Mouse (Mus musculus) neutrophil, adult 5-6 weeks (primary cell): ENCODE results near the gene Zfp653. TPM values are rescaled to one million over a fixed set of nuclear protein-coding genes. Genes with fewer than 3 reads are reported as not detected.

Experiments
- ATAC-seq: fragments of 151-379, 151-347 bp; 2 replicates; pipeline ENCODE4 v1.8.0; 2017; ENCODE audit warnings: mild to moderate bottlenecking, moderate TSS enrichment; ENCODE audit not compliant: insufficient number of reproducible peaks, poor library complexity, low FRiP score, severe bottlenecking; ENCODE audit errors: extremely low read depth
- total RNA-seq: library from RNA; stranded (forward); fragments of 200-1000 nt; gene quantifications from 2 replicates; pipeline ENCODE4 v1.2.3, GENCODE M21; 2017

Zfp653 gene
- total RNA-seq, 1 experiment from 2014 or later = 13.5 TPM

DNA sequence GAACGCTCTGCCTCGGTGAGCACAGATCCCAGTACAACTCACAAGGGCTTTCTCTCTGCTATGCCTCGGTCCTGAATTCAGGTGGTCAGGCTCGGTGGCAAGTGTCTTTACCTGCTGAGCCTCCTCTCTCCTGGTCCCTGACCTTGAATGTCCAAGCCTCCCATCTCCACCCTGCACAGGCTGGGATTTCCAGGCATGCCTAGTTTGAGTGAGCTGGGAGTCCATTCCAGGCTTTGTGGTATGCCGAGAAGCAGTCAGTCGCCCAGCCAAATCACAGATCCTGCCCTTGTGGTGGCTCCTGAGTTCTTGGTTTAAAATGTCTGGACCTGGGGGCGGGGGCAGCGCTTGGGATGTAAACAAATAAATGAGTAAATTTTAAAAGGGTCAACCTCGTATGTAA lies 23.8 kb downstream of the Zfp653 start:
- ATAC-seq = no peak

DNA sequence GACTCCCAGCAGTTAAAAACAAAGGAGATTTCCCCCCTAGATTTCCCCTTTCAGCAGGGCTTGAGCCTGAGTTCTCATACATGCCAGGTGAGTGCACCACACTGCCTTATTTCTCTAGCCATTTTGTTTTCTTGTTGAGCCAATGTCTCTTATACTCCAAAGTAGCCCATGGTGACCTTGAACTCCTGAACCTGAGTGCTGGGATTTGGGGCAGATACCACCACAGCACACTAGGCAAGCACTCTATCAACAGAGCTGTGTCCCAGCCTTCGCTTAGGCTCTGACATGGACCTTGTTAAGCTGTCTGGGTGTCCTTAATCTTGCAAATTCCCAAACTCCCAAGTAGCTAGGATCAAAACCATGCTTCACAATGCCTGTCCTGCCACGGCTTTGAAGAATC lies 29.3 kb downstream of the Zfp653 start:
- ATAC-seq = no peak

DNA sequence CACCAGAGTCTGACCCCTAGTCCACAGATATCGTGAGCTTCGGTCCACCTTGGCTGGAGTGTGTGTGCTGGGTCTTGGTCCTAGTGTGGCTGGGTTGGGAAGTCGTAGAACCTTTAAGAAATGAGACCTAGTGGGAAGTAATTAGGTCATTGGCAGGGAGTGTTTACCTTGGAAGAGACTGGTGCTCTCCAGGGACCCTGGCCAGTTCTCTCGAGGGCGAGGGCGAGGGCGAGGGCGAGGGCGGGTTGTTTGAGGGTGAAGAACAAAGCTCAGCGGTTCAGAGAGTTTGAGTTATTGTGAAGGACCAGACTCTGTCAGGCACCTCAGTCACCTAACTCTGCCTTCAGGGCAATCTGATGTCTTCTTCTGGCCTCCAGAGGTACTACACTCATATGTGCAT lies 33.4 kb downstream of the Zfp653 start:
- no peak for ATAC-seq

DNA sequence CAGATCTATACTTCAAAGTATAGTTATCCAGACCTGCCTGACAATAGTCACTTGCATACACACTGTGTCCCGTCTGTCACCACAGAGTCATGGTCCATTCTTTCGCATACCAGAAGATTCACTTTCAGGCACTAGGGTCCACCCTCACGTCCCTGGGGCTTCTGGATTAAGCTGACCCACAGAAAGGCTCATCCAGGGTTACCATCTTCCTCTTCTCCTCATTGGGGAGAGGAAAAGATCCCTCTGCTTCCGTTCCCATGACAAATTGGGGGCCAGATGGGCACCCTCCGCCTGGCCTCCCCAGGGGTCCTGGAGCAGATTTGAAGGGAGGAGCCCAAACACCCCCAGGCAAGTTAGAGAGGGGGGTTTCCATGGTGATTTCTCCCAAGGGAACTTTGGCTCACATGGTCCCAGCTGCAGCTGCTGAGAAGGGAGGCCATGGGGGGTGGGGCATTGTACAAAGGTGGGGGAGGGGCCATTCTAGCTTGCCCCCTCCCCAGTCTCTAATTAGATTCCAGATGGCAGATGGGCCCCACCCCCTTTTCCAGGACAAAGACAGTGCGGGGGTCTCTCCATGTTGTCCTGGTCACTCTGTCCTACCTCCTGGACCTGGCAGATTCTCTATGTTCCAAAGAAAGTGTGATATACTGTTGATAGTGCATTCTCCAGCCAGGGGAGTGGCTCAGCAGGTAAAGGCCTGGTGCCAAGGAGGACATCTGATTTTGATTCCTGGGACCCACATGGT lies 35.7 kb downstream of the Zfp653 start:
- no peak for ATAC-seq

DNA sequence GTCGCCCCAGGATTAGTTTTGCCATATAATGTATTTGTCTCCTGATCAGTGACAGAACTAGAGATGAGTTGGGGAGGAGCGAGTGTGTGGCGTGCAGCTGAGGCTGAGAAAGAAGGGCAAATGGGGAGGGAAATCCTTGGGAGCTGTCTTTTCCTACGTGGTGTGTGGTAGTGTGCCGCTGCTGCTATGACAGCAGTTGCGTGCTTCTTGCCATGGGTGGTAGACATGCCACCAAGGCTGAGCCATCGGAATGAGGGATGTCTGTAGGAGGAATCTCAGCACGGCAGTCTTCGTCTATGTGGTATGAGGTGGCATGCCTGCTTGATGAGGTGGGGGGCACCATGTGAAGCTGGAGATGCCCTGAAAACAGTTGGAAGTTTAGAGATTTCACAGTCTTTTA lies 40.8 kb downstream of the Zfp653 start:
- no peak for ATAC-seq

DNA sequence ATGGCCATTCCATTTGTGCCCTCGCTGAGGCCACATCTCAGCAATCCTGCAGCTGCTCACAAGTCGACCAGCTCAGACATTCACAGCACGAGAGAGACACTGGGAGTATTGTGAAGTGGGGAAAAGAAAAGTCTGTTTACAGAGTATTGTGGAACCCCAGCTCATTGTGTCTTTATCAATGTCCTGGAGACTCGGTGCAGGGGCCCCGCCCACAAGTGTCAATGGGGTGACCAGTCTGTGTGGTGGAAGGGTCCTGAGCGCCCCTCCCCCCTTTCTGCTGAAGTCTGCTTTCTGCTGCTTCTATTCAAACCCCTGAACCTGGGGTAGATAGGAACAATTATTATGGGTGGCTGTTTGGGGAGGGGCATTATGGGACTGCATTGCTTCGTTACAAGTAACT lies 42.7 kb downstream of the Zfp653 start:
- no peak for ATAC-seq

DNA sequence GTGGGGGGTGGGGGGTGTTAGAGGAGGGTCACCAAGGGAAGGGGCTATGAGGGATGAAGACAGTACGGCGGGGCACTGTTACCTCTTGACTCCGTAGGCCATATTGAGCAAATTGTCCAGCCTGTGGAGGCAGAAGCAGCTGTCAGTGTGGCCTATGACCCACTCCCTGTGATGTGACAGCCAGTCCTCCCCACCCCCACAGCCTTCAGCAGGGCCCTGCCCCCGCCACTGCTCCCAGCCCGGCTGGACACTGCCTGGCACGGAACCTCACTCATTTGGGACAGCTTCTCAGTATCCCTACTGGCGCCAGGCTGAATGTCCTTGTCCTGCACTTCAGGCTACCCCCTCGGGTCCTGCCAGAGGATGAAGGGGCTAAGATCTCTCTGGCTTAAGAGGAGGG lies 46.6 kb downstream of the Zfp653 start:
- no peak for ATAC-seq

DNA sequence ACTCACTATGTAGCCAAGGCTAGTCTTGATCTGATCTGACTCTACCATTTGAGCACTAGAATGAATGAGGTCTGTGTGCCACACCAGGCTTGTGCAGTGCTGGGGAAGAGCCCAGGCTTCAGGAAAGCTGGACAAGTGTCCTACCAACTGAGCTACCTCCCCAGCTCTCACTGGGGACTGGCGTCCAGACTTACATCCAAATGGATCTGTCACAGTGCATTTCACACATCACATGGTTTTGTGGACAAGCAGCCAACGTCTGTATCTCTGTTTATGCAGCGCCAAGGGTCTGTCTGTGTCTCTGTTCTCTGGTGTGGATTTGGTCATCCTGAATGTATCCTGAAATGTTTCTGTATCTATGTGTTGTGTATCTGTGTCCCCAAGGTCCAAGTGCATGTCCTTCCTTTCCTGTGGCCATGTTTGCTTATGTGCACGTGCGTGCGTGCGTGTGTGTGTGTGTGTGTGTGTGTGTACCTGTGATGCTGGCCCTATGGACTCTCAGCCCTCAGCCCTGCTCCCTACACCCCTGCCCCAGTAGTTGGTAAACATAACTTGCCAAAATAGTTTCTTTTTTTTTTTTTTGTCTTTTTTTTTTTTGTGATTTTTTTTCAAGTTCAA lies 53.9 kb downstream of the Zfp653 start:
- ATAC-seq = no peak

DNA sequence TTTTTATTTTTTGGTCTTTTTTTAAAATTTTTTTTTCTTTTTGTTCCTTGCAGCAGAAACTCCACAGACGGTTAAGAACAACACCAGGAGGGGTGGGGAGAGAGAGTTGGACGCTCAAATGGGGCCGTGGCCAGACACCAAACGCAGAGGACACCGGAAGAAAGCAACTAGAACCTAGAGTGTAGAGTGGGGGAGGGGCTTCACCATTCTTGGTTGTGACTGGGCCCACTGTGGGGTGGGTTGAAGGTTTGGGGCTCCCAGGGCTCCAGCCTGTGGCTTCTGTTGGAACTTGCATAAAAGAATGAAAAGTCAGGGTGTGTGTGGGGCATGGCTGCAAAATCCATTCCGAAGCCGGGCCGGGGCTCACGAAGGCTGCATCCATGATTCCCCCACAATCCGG lies 54.9 kb downstream of the Zfp653 start:
- ATAC-seq = no peak

DNA sequence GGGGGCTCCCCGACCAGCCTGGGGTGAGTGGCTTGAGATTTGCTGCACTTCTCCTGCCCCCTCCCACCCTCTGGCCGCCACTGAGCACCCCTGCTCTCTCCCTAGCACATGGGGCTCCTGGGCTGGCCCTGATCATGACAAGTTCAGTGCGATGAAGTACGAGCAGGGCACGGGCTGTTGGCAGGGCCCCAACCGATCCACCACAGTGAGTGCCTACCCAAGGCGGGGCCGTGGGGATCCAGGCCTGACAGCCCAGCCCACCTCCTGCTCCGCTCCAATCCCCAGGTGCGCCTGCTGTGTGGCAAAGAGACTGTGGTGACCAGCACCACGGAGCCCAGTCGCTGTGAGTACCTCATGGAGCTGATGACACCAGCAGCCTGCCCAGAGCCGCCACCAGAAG lies 58.4 kb downstream of the Zfp653 start:
- no peak for ATAC-seq

DNA sequence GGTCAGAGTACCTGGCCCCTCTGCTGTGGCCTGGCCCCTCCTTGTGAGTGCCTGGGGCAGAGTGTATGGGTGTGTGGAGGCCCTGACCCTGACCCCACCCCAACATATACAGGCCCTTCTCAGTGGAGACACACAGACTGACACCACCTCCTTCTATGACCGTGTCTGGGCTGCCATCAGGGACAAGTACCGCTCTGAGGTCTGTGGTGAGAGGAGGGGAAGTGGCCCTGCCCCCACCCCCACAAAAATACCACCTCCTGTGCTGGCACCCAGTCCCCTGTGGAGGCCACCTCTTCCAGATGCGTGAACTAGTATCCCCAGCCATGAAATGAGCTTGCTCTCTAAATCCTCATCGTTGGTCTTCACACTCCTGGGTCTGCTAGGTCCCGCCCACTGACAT lies 60.1 kb downstream of the Zfp653 start:
- ATAC-seq = no peak

Other genes starting within 250 kb of the Zfp653 start
- not detected in 2 replicates for gene Angptl8, start 235.9 kb downstream of the Zfp653 start, total RNA-seq
- 1.2 and 3.3 TPM in 2 replicates for gene Dock6, start 218.7 kb downstream of the Zfp653 start, total RNA-seq
- 17.1 and 20.0 TPM in 2 replicates for gene Rab3d, start 153.2 kb downstream of the Zfp653 start, total RNA-seq
- not detected in 2 replicates for gene Ccdc159, start 143.9 kb downstream of the Zfp653 start, total RNA-seq
- gene Tmem205, start 143.8 kb downstream of the Zfp653 start, total RNA-seq = 1.6 TPM in 1 of 2 replicates, not detected in the other
- 0.25 TPM in 1 of 2 replicates, not detected in the other for gene Plppr2, start 134.3 kb downstream of the Zfp653 start, total RNA-seq
- 3.1 and 3.7 TPM in 2 replicates for gene Swsap1, start 115.6 kb downstream of the Zfp653 start, total RNA-seq
- gene Epor, start 107.9 kb downstream of the Zfp653 start, total RNA-seq = not detected in 2 replicates
- gene Rgl3, start 81.9 kb downstream of the Zfp653 start, total RNA-seq = not detected in 2 replicates
- gene Ccdc151, start 68.7 kb downstream of the Zfp653 start, total RNA-seq = 0.49 TPM in 1 of 2 replicates, not detected in the other
- gene Prkcsh, start 68.6 kb downstream of the Zfp653 start, total RNA-seq = 37.1 and 40.3 TPM in 2 replicates
- gene Elavl3, start 19.4 kb downstream of the Zfp653 start, total RNA-seq = not detected in 2 replicates
- gene Gm49318, start 117 bp downstream of the Zfp653 start, total RNA-seq = not detected in 2 replicates
- gene Ecsit, start 14.1 kb upstream of the Zfp653 start, total RNA-seq = 10.1 and 14.0 TPM in 2 replicates
- gene Cnn1, start 27.8 kb upstream of the Zfp653 start, total RNA-seq = not detected in 2 replicates
- 27.4 and 27.9 TPM in 2 replicates for gene Elof1, start 45.8 kb upstream of the Zfp653 start, total RNA-seq
- 70.6 and 71.3 TPM in 2 replicates for gene Acp5, start 64.3 kb upstream of the Zfp653 start, total RNA-seq
- gene Pigyl, start 85.5 kb upstream of the Zfp653 start, total RNA-seq = 13.0 and 16.6 TPM in 2 replicates
- not detected in 2 replicates for gene Zfp872, start 116.7 kb upstream of the Zfp653 start, total RNA-seq
- gene Zfp809, start 154.3 kb upstream of the Zfp653 start, total RNA-seq = 49.2 and 51.3 TPM in 2 replicates
- gene Zfp599, start 188.5 kb upstream of the Zfp653 start, total RNA-seq = 1.6 and 1.7 TPM in 2 replicates
- gene Zfp810, start 236.3 kb upstream of the Zfp653 start, total RNA-seq = 13.9 and 20.4 TPM in 2 replicates